Mouse (Mus musculus): ENCODE results near the gene Gm13889. TPM values are rescaled to one million over a fixed set of nuclear protein-coding genes. Genes with fewer than 3 reads are reported as not detected.

Gm13889 gene
- polyA plus RNA-seq, 1 experiment from 2014 or later, result 0.67 TPM

Other genes with a start within 250 kb of the Gm13889 start
- gene Ext2, start 134.6 kb downstream of the Gm13889 start, polyA plus RNA-seq (2014; fragmentation: Nextera tagmentation; extraction: Ambion mirVana), result 69.8 and 75.1 TPM in 2 replicates
- gene Accs, start 107.3 kb downstream of the Gm13889 start, polyA plus RNA-seq (2014; fragmentation: Nextera tagmentation; extraction: Ambion mirVana), result 9.0 and 10.4 TPM in 2 replicates
- gene Accsl, start 88.0 kb downstream of the Gm13889 start, polyA plus RNA-seq (2014; fragmentation: Nextera tagmentation; extraction: Ambion mirVana), result not detected in 2 replicates
- not detected in 2 replicates for gene Gm27027, start 39.2 kb upstream of the Gm13889 start, polyA plus RNA-seq (2014; fragmentation: Nextera tagmentation; extraction: Ambion mirVana)
- gene Alkbh3, start 53.6 kb upstream of the Gm13889 start, polyA plus RNA-seq (2014; fragmentation: Nextera tagmentation; extraction: Ambion mirVana), result 58.2 and 63.1 TPM in 2 replicates
- 114 TPM in 2 replicates for gene Hsd17b12, start 200.8 kb upstream of the Gm13889 start, polyA plus RNA-seq (2014; fragmentation: Nextera tagmentation; extraction: Ambion mirVana)

Measured in limb, embryonic 11.5 days (tissue).